Mouse (Mus musculus) monocyte, adult 5-6 weeks (primary cell): ENCODE results near the gene Thsd4. TPM values are rescaled to one million over a fixed set of nuclear protein-coding genes. Genes with fewer than 3 reads are reported as not detected.
"Not testable (repeated sequence)": the region's sequence is repeated elsewhere in the genome, so short reads cannot be mapped to it uniquely, and the experiment has no call there.

Source experiments
- ATAC-seq: fragments of 153-309, 156-312 bp; replicated peaks from 2 replicates; pipeline ENCODE4 v1.8.0; 2017; ENCODE audit warnings: mild to moderate bottlenecking; ENCODE audit not compliant: low TSS enrichment, insufficient number of reproducible peaks, severe bottlenecking, poor library complexity, low FRiP score
- total RNA-seq: library from RNA; stranded (forward); fragments of 200-1000, 200-491, 200-594 nt; gene quantifications from 3 replicates; pipeline ENCODE4 v1.2.3, GENCODE M21; 2017

The Thsd4 gene
- total RNA-seq, 1 experiment from 2014 or later, result not detected

- ATAC-seq, result no peak
These were observed 313.0 kb downstream of the Thsd4 start for GRCm38 (mm10) chr9:60208843-60209242.

GRCm38 (mm10) chr9:60203141-60203540 lies 318.7 kb downstream of the Thsd4 start:
- ATAC-seq, result no peak

- no peak for ATAC-seq
These were observed 321.4 kb downstream of the Thsd4 start for GRCm38 (mm10) chr9:60200436-60200835.

- ATAC-seq, result no peak
These were observed 323.2 kb downstream of the Thsd4 start for GRCm38 (mm10) chr9:60198530-60199200.

GRCm38 (mm10) chr9:60195502-60195901 lies 326.3 kb downstream of the Thsd4 start:
- ATAC-seq, result no peak

GRCm38 (mm10) chr9:60194905-60195304 lies 326.9 kb downstream of the Thsd4 start:
- ATAC-seq, result no peak

- no peak for ATAC-seq
These were observed 329.5 kb downstream of the Thsd4 start for GRCm38 (mm10) chr9:60192321-60192720.

GRCm38 (mm10) chr9:60187437-60187836 lies 334.4 kb downstream of the Thsd4 start:
- ATAC-seq, result no peak

- ATAC-seq, result no peak
These were observed 334.9 kb downstream of the Thsd4 start for GRCm38 (mm10) chr9:60186948-60187347.

- no peak for ATAC-seq
These were observed 337.8 kb downstream of the Thsd4 start for GRCm38 (mm10) chr9:60184083-60184482.

- no peak for ATAC-seq
These were observed 339.5 kb downstream of the Thsd4 start for GRCm38 (mm10) chr9:60182371-60182770.

- ATAC-seq, result no peak
These were observed 340.9 kb downstream of the Thsd4 start for GRCm38 (mm10) chr9:60180936-60181335.

- no peak for ATAC-seq
These were observed 341.7 kb downstream of the Thsd4 start for GRCm38 (mm10) chr9:60180114-60180513.

- no peak for ATAC-seq
These were observed 345.5 kb downstream of the Thsd4 start for GRCm38 (mm10) chr9:60176311-60176710.

- ATAC-seq, result not testable (repeated sequence)
These were observed 349.3 kb downstream of the Thsd4 start for GRCm38 (mm10) chr9:60172459-60173060.

GRCm38 (mm10) chr9:60166990-60167389 lies 354.9 kb downstream of the Thsd4 start:
- no peak for ATAC-seq

- no peak for ATAC-seq
These were observed 361.0 kb downstream of the Thsd4 start for GRCm38 (mm10) chr9:60160855-60161254.

- ATAC-seq, result no peak
These were observed 361.7 kb downstream of the Thsd4 start for GRCm38 (mm10) chr9:60160194-60160593.

- ATAC-seq, result no peak
These were observed 368.9 kb downstream of the Thsd4 start for GRCm38 (mm10) chr9:60152990-60153389.

GRCm38 (mm10) chr9:60151897-60152627 lies 369.8 kb downstream of the Thsd4 start:
- ATAC-seq, result no peak
